Mouse (Mus musculus) E14TG2a.4 (cell line): Measurements from ENCODE around the gene Impdh1.

Experiments used
- CTCF ChIP-seq: conservative IDR thresholded peaks from 2 replicates; pipeline ENCODE4 v1.5.1; 2014; ENCODE audit warnings: low read length
- NANOG ChIP-seq: IDR thresholded peaks from 2 replicates; pipeline ENCODE4 v1.6.1; 2014; ENCODE audit warnings: borderline replicate concordance, low read length, mixed read lengths

DNA sequence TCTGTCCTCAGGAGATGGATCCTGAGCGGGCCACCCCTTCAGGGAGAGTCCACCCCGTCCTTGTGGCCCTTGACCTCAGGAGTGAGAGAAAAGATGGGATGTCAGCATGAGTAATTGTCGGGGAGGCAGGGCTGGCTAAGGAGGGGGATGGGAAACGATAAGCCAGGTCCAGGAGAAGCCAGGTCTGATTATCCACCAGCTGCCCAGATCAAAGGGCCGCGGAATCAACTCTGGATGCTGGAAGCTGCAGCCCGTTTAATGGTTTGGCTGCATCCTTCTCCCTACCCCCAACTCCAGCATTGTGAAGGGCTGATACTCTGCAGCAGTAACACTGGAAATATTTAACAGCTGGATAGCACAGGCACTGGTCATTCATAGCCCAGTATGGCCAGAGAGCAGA lies 41.8 kb downstream of the Impdh1 start:
- TF ChIP-seq NANOG (no peak), CTCF (no peak)
